Mouse (Mus musculus) G1E (cell line): ENCODE measurements around the gene Ccnk.

ENCODE experiments used
- CTCF ChIP-seq: IDR thresholded peaks from 2 replicates; pipeline ENCODE4 v1.5.1; 2012; ENCODE audit warnings: low read depth, low read length, inconsistent platforms, mixed read lengths
- GATA1 ChIP-seq: IDR thresholded peaks from 2 replicates; pipeline ENCODE4 v1.6.1; 2012; ENCODE audit warnings: borderline replicate concordance, low read length, inconsistent platforms, mixed read lengths
- GATA2 ChIP-seq: IDR thresholded peaks from 2 replicates; pipeline ENCODE4 v1.6.1; 2012; ENCODE audit warnings: low read depth, low read length, inconsistent platforms, borderline replicate concordance
- POLR2AphosphoS5 ChIP-seq: IDR thresholded peaks from 2 replicates; pipeline ENCODE4 v1.6.1; 2012; ENCODE audit warnings: low read depth, low read length, inconsistent platforms; ENCODE audit not compliant: insufficient replicate concordance
- TAL1 ChIP-seq: conservative IDR thresholded peaks from 2 replicates; pipeline ENCODE4 v1.6.1; 2012; ENCODE audit warnings: low read depth, low read length, inconsistent platforms, mixed read lengths

DNA sequence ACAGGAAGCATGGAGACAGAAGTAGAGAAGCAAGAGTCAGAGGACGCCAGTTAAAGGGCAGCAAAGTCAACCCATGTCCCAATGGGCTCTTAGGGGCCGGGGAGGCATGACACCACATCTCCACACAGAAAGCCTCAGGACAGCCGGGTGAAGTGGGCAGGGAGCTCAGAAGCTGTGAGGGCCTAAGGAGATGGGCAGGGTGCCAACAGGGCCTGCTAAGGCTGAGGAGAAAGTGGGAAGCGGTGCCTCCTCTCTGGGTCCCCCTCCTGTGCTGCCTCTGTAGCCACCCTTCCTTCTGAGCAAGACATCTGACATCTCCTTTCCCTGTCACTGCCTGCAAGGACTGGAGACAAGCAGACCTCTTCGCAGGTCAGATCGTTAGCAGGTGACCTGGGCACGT, 46.4 kb downstream of the Ccnk start:
- TF ChIP-seq GATA1 (no peak), CTCF (no peak), TAL1 (no peak), POLR2AphosphoS5 (no peak), GATA2 (no peak)
